Mouse (Mus musculus) midbrain, embryonic 12.5 days (tissue): ENCODE results near the gene Epha8. TPM values are rescaled to one million over a fixed set of nuclear protein-coding genes. Genes with fewer than 3 reads are reported as not detected.

Experiments
- ATAC-seq: fragments of 200-750 bp; cut with Nextera tagmentation; 2 replicates; pipeline ENCODE4 v1.8.0; 2017; ENCODE audit warnings: low read depth, moderate TSS enrichment, moderate library complexity; ENCODE audit not compliant: low FRiP score
- H3K27ac ChIP-seq: fragments of 300-500 bp; sonication (generic); replicated peaks from 2 replicates; pipeline ENCODE4 v1.5.1; 2016; ENCODE audit warnings: mild to moderate bottlenecking
- H3K27me3 ChIP-seq: fragments of 300-500 bp; sonication (generic); 2 replicates; pipeline ENCODE4 v1.6.1; 2016; ENCODE audit warnings: mild to moderate bottlenecking
- H3K36me3 ChIP-seq: fragments of 300-500 bp; sonication (generic); 2 replicates; pipeline ENCODE4 v1.6.1; 2016
- H3K4me1 ChIP-seq: fragments of 300-500 bp; sonication (generic); 2 replicates; pipeline ENCODE4 v1.6.1; 2016
- H3K4me2 ChIP-seq: fragments of 300-500 bp; sonication (generic); replicated peaks from 2 replicates; pipeline ENCODE4 v1.6.1; 2016; ENCODE audit warnings: mild to moderate bottlenecking, moderate library complexity
- H3K4me3 ChIP-seq: fragments of 300-500 bp; sonication (generic); 2 replicates; pipeline ENCODE4 v1.5.1; 2016; ENCODE audit warnings: mild to moderate bottlenecking
- H3K9ac ChIP-seq: fragments of 300-500 bp; sonication (generic); replicated peaks from 2 replicates; pipeline ENCODE4 v1.6.1; 2016; ENCODE audit warnings: mild to moderate bottlenecking, moderate library complexity
- H3K9me3 ChIP-seq: fragments of 300-500 bp; sonication (generic); 2 replicates; pipeline ENCODE4 v1.6.1; 2016; ENCODE audit warnings: mild to moderate bottlenecking
- WGBS: fragments of 180-500 bp; shearing (Covaris S2); methylation state at CpG from one replicate; pipeline ENCODE4 v1.1.7; 2016; 5-methylcytosine and 5-hydroxymethylcytosine counted together
- polyA plus RNA-seq: library from polyadenylated mRNA; unstranded; fragments of >200 nt; fragmentation: Nextera tagmentation; extraction: Ambion mirVana; gene quantifications from 2 replicates; pipeline ENCODE4 v1.2.1, GENCODE M21; 2016

Gene Epha8
- polyA plus RNA-seq, 1 experiment from 2014 or later: 10.9 TPM

DNA sequence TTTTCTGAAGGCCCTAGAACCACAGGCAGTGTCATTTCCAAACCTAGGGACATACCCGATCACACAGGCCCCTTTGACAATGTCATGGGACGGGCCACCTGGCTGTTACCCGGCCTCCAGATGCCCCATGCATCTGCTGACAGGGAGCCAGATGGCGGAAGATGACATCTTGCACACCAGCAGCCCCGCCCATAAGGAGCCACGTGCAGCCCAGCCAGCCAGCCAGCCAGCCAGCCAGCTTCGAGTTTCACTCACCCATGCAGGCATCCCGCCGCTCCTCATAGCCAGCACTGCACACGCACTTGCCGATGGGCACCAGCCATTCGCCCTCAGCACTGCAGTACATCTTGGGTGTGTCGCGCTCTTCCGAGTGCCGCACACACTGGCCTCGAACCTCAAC, 11.2 kb downstream of the Epha8 start:
- Histone ChIP-seq H3K4me1 (peaks cover 33% of the 10 kb centered on the region), H3K4me3 (no peak overlapping the region), H3K9ac (no peak overlapping the region), H3K27ac (no peak overlapping the region), H3K4me2 (no peak overlapping the region), H3K27me3 (peaks cover 99% of the 10 kb centered on the region), H3K36me3 (no peaks in the 10 kb centered on the region), H3K9me3 (no peaks in the 10 kb centered on the region)
- no peak for ATAC-seq
- 66% methylated on average over 17 of the region's 17 CpGs for WGBS

DNA sequence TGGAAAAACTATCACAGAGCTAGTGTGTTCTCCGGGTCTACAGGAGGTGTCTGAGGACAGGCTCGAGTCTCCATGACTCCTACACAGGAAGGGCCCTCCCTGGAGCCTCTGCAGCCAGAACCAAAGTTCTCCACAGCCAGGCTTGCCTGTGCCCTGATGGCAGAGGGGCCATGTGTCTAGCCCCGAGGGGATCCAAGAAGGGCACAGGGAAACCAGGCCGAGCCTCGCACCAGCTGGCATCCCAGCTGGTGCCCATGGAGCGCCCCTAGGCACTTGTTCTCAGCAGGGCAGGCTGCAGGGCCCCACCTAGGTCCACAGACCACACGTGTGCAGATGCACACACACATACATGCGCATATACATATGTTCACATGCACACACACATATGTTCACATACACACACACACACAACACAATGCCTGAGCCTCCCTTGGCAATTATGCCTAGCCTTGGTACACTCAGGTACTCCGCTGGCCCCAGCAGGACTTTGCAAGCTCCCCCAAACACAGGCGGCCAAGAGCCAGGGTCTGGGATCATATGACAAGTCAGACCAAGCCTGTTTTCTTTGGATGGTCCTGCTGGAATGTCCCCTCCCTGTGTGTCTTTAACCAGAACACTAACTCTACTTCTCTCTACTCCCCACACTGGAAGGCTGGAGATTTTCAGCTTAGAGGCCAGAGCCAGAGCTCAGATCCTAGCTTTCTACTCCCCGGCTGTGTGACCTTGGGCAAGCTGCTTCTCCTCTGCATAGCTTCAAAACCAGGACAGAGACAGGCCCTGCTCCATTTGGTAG, 11.9 kb downstream of the Epha8 start:
- H3K9ac ChIP-seq: no peak overlapping the region
- H3K4me2 ChIP-seq: no peak overlapping the region
- peaks cover 30% of the 10 kb centered on the region for H3K4me1 ChIP-seq
- 83% methylated on average over 11 of the region's 11 CpGs for WGBS
- no peaks in the 10 kb centered on the region for H3K9me3 ChIP-seq
- no peak overlapping the region for H3K4me3 ChIP-seq
- no peak for ATAC-seq
- peaks cover 99% of the 10 kb centered on the region for H3K27me3 ChIP-seq
- H3K36me3 ChIP-seq: no peaks in the 10 kb centered on the region
- H3K27ac ChIP-seq: no peak overlapping the region

GRCm38 (mm10) chr4:136943175-136943574, 13.4 kb downstream of the Epha8 start:
- H3K4me3 ChIP-seq: no peak overlapping the region
- H3K4me1 ChIP-seq: peaks cover 22% of the 10 kb centered on the region
- H3K9me3 ChIP-seq: no peaks in the 10 kb centered on the region
- peak overlapping the region; percentile 52 for H3K27ac ChIP-seq
- H3K36me3 ChIP-seq: no peaks in the 10 kb centered on the region
- no peak for ATAC-seq
- H3K27me3 ChIP-seq: peaks cover 99% of the 10 kb centered on the region
- H3K9ac ChIP-seq: no peak overlapping the region
- WGBS: 18% methylated on average over 13 of the region's 13 CpGs
- peak overlapping the region; percentile 33 for H3K4me2 ChIP-seq

DNA sequence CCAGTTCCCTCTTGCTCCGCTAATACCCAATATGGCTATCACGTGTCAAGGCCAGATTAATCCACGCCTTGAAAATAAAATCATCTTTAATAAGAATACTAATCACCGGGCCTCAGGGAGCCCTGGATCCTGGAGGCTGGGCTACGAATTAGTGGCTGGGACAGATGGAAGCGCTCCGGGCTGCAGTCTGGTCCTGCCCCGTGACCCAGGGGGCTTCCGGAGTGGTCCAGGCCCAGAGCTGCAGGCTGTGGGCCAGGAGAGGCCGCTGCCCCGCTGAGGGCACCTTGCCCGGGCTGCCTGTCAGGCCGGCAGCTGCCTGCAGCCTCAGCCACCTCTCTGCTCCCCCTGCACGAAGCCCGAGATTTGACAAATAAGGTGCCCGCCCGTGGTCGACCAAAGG, 13.9 kb downstream of the Epha8 start:
- Histone ChIP-seq H3K27ac (peak overlapping the region; percentile 52), H3K9ac (no peak overlapping the region), H3K9me3 (no peaks in the 10 kb centered on the region), H3K4me1 (peaks cover 22% of the 10 kb centered on the region), H3K27me3 (peaks cover 99% of the 10 kb centered on the region), H3K4me2 (peak overlapping the region; percentile 33), H3K4me3 (no peak overlapping the region), H3K36me3 (no peaks in the 10 kb centered on the region)
- ATAC-seq: 0 out of 2 replicates have a peak, but pooled peaks have one; percentile 23
- WGBS: 26% methylated on average over 18 of the region's 18 CpGs

DNA sequence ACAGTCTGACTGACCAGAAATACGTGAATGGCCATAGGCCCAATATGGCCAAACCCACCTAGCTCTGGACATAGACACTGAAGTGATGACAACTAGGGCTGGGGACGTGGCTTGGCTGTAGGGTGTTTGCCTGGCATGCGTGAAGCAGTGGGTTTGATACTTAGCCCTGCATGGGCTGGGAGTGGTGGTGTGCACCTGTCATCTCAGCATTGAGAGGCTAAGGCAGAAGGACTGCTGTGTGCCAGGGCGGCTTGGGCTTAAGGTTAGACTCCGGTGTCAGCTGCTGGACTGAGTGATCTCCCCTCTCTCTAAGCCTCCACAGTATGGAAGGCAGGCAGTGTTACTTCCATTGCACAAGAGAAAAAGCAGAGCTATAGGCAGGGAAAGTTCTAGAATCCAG, 18.7 kb downstream of the Epha8 start:
- H3K9me3 ChIP-seq: no peaks in the 10 kb centered on the region
- no peaks in the 10 kb centered on the region for H3K36me3 ChIP-seq
- H3K4me3 ChIP-seq: no peak overlapping the region
- H3K4me1 ChIP-seq: peaks cover 14% of the 10 kb centered on the region
- no peak overlapping the region for H3K9ac ChIP-seq
- H3K27ac ChIP-seq: no peak overlapping the region
- no peak overlapping the region for H3K4me2 ChIP-seq
- ATAC-seq: no peak
- 89% methylated on average over 5 of the region's 5 CpGs for WGBS
- H3K27me3 ChIP-seq: peaks cover 98% of the 10 kb centered on the region

GRCm38 (mm10) chr4:136937344-136937743, 19.3 kb downstream of the Epha8 start:
- no peak for ATAC-seq
- Histone ChIP-seq H3K9ac (no peak overlapping the region), H3K36me3 (no peaks in the 10 kb centered on the region), H3K4me3 (no peak overlapping the region), H3K27me3 (peaks cover 98% of the 10 kb centered on the region), H3K4me1 (peaks cover 11% of the 10 kb centered on the region), H3K9me3 (no peaks in the 10 kb centered on the region), H3K27ac (no peak overlapping the region), H3K4me2 (no peak overlapping the region)
- 79% methylated on average over 4 of the region's 4 CpGs for WGBS

DNA sequence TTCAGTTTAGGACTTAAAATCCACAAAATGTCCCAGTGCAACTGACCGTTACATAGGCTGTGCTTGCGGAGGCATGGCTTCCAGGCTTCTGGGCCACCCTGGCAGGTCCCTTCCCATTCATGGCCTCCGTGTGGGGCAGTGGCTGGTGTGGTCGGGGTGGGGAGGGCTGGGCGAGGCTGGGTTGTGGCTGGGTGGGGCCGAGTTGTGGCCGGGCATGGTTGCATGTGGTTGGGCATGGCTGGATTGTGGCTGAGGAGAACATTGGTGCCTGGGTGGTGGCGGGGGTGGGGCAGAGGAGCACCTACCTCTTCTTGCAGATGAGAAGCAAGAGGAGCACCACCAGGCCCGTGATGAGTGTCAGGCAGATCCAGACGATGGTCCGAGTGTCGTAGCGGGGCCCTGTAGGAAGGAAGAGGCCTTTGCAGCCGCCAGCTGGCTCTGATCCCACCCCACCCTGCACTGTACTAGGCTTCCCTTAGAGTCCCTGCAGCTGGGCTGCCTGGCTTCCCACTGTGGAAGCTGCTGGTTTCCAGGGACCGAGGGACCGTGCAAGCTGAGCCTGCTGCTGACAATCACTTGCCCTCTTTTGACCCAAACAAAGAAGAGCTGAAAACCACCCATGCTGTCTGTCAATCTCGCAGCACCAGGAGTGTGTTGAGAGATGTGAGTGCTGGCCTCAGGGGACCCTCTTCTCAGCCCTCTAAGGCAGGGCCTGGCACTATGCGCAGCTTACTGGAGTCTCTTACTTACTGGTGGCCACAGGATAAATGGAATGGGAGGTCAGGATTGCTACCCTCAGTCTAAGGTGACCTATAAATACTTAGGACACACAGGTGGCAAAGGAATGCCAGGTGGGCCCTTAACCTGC, 21.6 kb downstream of the Epha8 start:
- Histone ChIP-seq H3K4me1 (peaks cover 9% of the 10 kb centered on the region; the same call in 1 of the 2 replicates), H3K4me2 (no peak overlapping the region), H3K27me3 (peaks cover 98% of the 10 kb centered on the region), H3K36me3 (no peaks in the 10 kb centered on the region), H3K27ac (no peak overlapping the region), H3K9me3 (no peaks in the 10 kb centered on the region), H3K4me3 (no peak overlapping the region), H3K9ac (no peak overlapping the region)
- 0 out of 2 replicates have a peak, but pooled peaks have one; percentile 30 for ATAC-seq
- 43% methylated on average over 18 of the region's 18 CpGs for WGBS

GRCm38 (mm10) chr4:136930474-136930873, 26.1 kb downstream of the Epha8 start:
- Histone ChIP-seq H3K27ac (no peak overlapping the region), H3K4me3 (no peak overlapping the region), H3K9me3 (no peaks in the 10 kb centered on the region), H3K36me3 (no peaks in the 10 kb centered on the region), H3K9ac (no peak overlapping the region), H3K4me2 (no peak overlapping the region), H3K27me3 (peaks cover 97% of the 10 kb centered on the region), H3K4me1 (peaks cover 16% of the 10 kb centered on the region)
- ATAC-seq: no peak
- WGBS: 89% methylated on average over 8 of the region's 8 CpGs

DNA sequence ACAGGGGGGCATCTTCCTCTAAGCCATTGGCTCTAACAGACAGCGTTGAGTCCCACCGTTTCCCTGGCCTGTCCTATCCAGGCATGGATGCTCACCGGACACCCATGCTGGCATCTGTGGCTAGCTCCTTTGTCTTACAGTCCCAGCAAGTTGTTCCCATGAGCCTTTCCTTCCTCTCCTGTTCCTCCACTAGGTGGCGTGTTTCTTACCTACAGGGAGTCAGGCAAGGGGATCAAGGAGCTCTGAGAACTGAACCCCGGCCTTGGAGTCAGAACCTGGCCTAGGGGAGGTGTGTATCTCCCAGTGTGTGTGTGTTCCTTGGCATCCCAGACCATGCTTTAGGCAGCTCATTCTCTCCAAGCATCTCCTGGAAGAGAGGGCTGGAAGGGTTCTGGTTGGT, 27.7 kb downstream of the Epha8 start:
- Histone ChIP-seq H3K27ac (no peak overlapping the region), H3K4me3 (no peak overlapping the region), H3K4me2 (no peak overlapping the region), H3K36me3 (no peaks in the 10 kb centered on the region), H3K9ac (no peak overlapping the region), H3K27me3 (peaks cover 97% of the 10 kb centered on the region), H3K9me3 (no peaks in the 10 kb centered on the region), H3K4me1 (peaks cover 7% of the 10 kb centered on the region; the same call in 1 of the 2 replicates)
- 8% methylated on average over 5 of the region's 5 CpGs for WGBS
- ATAC-seq: no peak

DNA sequence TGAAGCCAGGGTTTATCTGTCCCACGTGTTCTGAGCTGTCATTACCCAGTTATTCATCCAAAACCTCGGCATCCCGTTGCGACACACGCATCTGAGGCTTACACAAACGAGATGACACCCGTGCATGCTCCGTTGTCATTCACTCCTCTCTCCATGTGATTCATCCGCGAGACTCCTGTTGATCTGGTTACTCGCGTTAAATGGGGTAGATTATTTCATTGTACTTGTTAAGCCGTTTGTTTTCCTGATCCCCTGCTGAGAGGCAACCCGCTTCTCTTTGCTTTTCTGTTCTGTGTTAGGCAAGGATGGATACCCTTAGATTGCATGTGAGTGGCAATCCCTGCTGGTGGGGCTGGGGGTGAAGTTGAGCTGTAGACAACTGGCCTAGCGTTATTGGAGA, 30.8 kb downstream of the Epha8 start:
- Histone ChIP-seq H3K4me3 (no peak overlapping the region), H3K36me3 (no peaks in the 10 kb centered on the region), H3K4me2 (no peak overlapping the region), H3K27me3 (peaks cover 93% of the 10 kb centered on the region), H3K4me1 (peaks cover 12% of the 10 kb centered on the region; the same call in 1 of the 2 replicates), H3K9me3 (no peaks in the 10 kb centered on the region), H3K27ac (no peak overlapping the region), H3K9ac (no peak overlapping the region)
- ATAC-seq: no peak
- WGBS: 2% methylated on average over 15 of the region's 15 CpGs

DNA sequence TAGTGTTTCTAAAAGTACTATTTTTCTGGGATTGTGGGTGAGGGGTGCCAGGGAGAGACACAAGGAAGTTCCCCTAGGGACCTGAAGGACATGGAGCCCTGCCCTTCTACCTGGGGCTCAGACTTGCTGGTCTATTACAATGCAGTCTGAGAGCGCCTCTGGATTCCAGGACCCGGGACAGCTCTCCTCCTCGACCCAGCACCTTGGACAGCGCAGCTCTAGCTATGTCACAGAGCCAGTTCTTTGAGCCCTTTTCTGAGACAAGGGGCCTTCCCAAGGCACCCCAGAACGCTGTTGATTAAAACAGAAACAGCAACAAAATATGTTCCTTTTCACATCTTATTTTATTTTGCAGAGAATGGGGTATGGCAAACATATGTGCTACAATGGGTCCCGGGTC, 32.1 kb downstream of the Epha8 start:
- Histone ChIP-seq H3K9ac (no peak overlapping the region), H3K4me1 (peaks cover 12% of the 10 kb centered on the region; the same call in 1 of the 2 replicates), H3K27me3 (peaks cover 88% of the 10 kb centered on the region), H3K36me3 (no peaks in the 10 kb centered on the region), H3K4me3 (no peak overlapping the region), H3K9me3 (no peaks in the 10 kb centered on the region), H3K4me2 (no peak overlapping the region), H3K27ac (no peak overlapping the region)
- ATAC-seq: no peak
- 7% methylated on average over 6 of the region's 6 CpGs for WGBS

DNA sequence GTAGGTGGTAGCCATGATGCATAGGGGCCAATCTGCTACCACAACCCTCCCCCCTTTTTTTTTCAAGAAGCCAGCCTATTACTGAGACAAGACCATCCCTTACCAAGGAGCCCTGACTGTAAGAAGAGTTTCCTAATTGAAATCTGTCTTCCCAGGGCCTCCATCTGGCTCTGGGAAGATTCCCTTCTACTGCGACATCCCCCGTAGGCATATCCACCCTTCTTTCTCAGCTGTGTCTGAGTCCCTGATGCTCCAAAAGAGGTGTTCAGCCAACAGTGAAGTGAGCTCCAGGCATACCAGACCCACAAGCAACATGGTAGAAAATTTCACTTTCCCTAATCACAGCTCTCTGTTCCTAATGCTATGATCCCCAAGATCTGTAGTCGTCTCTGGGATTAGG, 37.1 kb downstream of the Epha8 start:
- Histone ChIP-seq H3K4me1 (peaks cover 22% of the 10 kb centered on the region), H3K9me3 (no peaks in the 10 kb centered on the region), H3K4me3 (no peak overlapping the region), H3K4me2 (no peak overlapping the region), H3K27me3 (peaks cover 75% of the 10 kb centered on the region), H3K9ac (no peak overlapping the region), H3K27ac (no peak overlapping the region), H3K36me3 (no peaks in the 10 kb centered on the region)
- WGBS: 76% methylated on average over 3 of the region's 3 CpGs
- ATAC-seq: no peak
